Mouse (Mus musculus) gonadal fat pad, adult 2 months (tissue): ENCODE data around the gene Cacng2. TPM values are rescaled to one million over a fixed set of nuclear protein-coding genes. Genes with fewer than 3 reads are reported as not detected.
"Not testable (repeated sequence)": the region's sequence is repeated elsewhere in the genome, so short reads cannot be mapped to it uniquely, and the experiment has no call there.

Experiments used
- DNase-seq: peaks from one replicate; pipeline ENCODE4 v3.0.0-alpha.2; 2012; ENCODE audit warnings: low read depth
- polyA plus RNA-seq: library from polyadenylated mRNA; depleted of rRNA; stranded (reverse); fragments of >200 nt; gene quantifications from 2 replicates; pipeline ENCODE4 v1.2.3, GENCODE M21; 2012

Cacng2 gene
- polyA plus RNA-seq, 1 experiment, result not detected

GRCm38 (mm10) chr15:78008206-78008605 lies 111.6 kb downstream of the Cacng2 start:
- not testable (repeated sequence) for DNase-seq

GRCm38 (mm10) chr15:78003929-78004328 lies 115.9 kb downstream of the Cacng2 start:
- DNase-seq, result no peak

DNA sequence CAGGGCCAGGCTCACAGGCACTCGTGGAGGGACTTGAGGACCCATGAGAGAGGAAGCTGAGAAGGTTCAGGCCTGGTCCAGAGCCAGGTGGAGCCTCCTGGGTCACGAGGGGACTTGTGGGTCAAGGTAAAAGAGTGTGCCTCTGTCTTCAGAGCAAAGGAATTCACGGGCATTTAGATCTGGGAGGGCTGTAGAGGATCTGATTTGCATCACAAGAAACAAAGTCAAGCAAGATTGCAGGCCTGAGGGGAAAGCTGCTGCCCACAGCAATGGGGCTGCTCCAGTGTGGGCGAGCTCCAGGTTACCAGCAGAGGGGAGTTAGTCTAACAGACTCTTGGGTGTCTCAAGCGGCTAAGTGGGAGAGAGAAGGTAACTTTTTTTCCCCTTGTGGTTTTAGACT lies 118.4 kb downstream of the Cacng2 start:
- no peak for DNase-seq

DNA sequence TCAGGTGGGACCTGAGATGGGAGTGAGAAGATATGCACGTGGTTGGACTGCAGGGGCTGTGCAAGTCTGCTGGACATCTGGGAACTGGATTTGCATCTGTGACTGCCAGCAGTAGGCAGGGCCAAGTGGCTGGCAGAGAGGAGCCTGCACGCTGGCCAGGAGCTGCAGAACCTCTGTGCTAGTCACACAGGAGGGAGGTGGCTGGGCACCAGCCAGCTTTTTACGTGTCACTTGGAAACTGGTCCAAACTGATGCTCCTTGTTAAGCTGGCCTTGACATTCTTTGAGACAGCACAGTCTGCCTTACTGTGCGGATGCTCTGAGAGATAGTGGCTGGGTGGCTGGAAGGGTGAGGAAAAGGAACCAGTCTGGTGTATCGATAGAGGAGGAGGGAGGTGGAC lies 131.3 kb downstream of the Cacng2 start:
- DNase-seq, result no peak

DNA sequence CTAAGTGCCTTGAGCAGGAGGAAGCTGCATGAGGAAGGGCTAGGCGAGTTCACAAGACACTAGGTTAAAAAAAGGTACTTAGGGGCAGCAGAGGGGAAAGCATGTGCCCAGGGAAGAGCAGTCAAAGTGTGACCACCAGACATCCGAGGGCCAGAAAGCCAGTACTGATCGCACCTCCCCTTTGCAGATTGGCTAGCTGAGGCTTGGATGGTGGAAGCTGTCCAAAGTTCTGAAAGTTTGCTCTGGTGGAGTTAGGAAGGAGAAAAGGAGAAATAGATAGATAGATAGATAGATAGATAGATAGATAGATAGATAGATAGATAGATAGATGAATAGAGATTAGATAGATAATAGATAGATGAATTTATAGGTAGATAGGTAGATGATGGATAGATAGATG lies 136.4 kb downstream of the Cacng2 start:
- no peak for DNase-seq

- DNase-seq, result no peak
These were observed 137.5 kb downstream of the Cacng2 start for GRCm38 (mm10) chr15:77982195-77982939.

DNA sequence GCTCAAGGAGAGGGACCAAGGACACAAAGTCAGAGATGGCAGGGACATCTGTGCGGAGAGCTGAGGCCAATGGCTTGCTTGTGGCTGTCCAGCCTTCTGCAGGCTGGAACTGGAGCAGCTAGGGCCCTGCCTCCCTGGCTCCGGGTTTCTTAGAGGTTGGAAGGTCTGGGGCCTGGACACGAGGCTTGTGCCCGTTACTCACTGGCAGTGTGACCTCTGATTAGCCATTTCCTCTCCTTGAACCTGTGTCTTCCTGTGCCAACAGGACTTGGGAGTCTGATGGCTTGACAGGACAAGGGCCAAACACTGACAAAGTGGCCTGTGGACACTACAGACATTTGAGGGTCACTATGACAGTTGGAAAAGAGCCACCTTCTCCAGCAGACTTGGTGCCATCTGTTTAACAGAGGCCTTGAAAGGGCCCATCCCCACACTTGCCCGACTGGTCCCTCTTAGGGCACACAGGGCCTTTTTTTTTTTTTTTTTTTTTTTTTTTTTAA lies 138.6 kb downstream of the Cacng2 start:
- no peak for DNase-seq

- no peak for DNase-seq
These were observed 140.4 kb downstream of the Cacng2 start for GRCm38 (mm10) chr15:77979427-77979865.

DNA sequence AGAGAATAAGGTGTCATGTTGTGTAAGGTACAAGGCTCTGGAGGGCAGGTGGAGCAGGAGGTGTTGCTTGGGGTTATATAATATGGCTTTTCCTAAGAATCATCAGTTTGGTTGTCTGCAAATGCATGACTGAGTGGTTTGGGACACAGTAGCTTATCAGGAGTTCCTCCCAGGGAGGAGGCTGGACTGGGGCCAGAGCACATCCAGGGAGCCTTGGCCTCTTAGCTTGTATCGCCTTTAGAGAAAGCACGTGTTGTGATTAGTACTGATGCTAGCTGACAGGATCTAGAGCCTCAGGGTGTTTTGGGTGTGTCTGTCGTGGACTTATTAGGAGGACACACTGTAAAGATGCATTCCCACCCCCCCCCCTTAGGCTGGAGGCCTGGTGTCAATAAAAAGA lies 142.2 kb downstream of the Cacng2 start:
- no peak for DNase-seq

- DNase-seq, result no peak
These were observed 145.5 kb downstream of the Cacng2 start for GRCm38 (mm10) chr15:77974165-77974841.

DNA sequence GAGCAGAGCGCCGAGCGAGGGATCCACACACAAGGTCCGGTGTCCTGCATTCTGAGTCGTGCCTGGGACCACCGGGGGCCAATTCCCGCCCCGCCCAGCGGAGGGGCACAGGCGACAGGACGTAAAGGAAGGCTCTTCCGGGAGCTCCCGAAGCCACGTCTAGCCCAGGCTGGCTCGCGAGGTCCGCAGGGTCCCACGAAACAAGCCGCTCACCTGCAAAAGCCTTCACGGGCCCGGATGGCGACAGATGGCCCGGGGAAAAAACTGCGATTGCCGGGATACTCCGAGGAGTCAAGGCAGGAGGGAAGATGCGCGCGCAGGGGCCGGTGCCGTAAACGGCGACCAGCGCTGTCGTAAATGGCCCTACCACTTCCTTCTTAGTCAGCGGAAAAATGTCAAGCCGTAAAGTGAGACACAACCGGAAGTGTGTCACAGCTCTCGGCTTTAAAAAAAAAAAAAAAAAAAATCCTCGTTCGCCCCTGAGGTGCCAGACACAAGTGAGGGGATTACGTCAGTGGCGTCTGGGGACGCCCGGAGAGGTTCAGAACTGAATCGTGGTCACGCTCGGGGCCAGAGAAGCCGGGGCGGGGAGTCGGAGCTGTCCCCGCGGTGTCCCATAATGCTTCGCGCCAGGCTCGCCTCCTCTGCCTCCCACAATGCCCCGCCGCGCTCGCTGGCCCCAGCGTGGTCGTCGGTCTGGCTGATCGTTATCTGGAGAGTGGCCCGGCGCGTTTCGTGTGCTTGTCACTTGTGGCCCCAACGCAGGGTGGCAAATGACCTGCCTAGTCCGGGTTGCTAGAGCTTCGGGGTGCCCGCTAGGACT lies 149.1 kb downstream of the Cacng2 start, which contains the start of gene Eif3d:
Gene Eif3d, minus strand, starts transcription at position 344 of the 823 bp plus-strand sequence.
- peak; percentile 54 for DNase-seq

- DNase-seq, result no peak
These were observed 149.8 kb downstream of the Cacng2 start for GRCm38 (mm10) chr15:77969940-77970469.

DNA sequence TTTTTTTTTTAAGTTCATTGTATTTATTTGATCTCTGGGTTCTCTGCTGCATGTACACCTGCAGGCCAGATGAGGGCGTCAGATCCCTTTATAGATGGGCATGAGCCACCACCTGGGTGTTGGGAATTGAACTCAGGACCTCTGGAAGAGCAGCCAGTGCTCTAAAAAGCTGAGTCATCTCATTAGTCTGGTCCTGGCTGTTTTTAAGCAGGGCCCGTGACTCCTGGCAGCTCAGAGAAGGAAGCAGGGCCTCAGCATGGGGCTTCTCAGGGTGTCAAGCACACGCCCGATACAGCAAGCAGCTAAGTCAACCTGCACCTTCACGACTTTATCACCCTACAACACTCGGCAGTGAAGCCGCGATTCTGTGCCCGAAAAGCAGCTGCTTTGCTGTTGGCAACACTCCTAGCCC lies 154.7 kb downstream of the Cacng2 start:
- no peak for DNase-seq

DNA sequence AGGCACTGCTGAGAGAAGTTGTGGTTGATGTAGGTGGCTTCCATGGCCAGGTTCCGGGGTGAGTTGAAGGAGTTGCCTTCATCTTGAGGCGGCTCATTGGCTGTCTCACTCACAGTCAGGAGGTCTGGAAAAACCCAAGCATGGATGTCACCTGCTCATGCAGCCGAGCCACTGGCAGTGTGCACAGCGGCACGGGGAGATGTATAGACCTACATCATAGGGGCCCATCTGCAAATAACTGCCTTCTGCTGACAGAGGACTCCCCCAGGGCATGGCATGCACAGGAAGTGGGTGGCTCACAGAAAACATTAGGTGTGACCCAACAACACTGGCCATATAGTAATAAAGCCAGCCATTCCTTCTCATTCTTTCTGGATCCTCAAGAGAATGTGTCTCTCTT lies 157.4 kb downstream of the Cacng2 start:
- no peak for DNase-seq

GRCm38 (mm10) chr15:77960693-77961092 lies 159.1 kb downstream of the Cacng2 start:
- DNase-seq, result no peak

DNA sequence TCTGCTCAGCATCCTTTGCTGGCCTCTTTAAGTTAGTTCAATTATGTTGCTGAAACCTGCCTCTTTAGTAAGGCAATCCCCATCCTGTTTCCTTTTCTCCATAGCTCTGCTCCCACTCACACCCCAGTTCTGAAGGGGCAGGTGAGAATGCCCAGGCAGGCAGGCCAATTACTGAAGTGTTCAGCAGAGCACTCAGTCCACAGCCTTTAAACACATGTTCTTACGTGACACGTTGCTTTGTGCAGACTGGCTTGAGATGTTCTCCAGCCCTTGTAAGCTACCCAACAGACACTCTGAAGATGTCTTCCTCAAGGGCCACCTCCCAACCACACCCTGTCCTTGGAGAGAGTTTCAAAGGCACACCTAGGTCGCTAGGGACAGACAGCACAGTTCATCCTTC lies 161.8 kb downstream of the Cacng2 start:
- no peak for DNase-seq

GRCm38 (mm10) chr15:77957625-77958024 lies 162.2 kb downstream of the Cacng2 start:
- no peak for DNase-seq

DNA sequence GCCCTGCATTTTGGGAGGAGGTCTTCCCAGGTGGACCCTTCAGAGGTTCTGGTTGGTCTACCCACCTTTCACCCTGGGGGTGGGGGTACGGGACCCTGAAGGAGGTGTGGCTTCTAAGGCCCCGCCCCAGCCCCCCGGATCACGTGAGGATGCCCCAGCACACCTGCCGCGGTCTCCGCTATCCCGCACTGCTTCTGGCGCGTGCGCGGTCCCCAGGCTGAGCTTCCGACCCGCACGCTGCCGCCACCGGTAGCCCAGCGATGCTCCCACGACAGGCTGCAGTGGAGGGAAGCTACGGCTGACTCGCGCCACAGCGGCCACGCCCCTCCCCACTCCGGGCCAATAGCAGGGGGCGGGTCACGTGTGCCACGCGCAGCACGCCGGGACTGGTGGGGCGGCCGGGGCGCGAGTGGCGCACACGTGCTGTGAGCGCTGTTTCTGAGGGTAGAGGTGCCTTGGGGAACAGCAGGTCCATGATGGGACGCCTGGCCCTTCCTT lies 163.4 kb downstream of the Cacng2 start, which contains the start of gene Foxred2:
Gene Foxred2, minus strand, starts transcription at position 319 of the 498 bp plus-strand sequence.
- no peak for DNase-seq

GRCm38 (mm10) chr15:77955440-77956403 lies 164.1 kb downstream of the Cacng2 start:
- no peak for DNase-seq

DNA sequence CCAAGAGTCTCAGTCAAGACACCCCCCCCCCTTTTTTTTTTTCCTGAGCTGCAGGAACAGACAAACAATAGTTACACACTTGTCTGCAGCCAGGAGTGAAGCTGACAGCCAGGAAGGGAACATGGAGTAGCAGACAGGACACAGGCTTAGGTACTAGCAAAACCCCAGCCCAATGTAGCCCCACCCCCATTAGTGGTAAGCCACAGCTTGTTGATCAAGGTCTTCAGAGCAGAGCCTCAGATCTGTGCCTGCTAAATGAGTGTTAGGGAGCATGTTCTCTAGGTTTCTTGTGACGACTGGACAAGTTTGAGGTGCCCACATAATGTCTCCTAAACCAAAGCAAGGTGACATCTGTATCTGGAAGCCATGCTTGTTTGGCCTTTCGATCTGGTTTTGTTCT lies 165.5 kb downstream of the Cacng2 start:
- DNase-seq, result no peak
